Mouse (Mus musculus) thymus, adult 2 months (tissue): Measurements from ENCODE around the gene Pts.

Experiments used
- CTCF ChIP-seq: fragments of 200-500 bp; IDR thresholded peaks from 2 replicates; pipeline ENCODE4 v1.5.1; 2012; ENCODE audit warnings: mild to moderate bottlenecking, control low read depth, low read length, moderate library complexity, borderline replicate concordance; ENCODE audit not compliant: control insufficient read depth, poor library complexity, insufficient read depth; ENCODE audit errors: extremely low read depth
- POLR2A ChIP-seq: fragments of 200-500 bp; IDR thresholded peaks from 2 replicates; pipeline ENCODE4 v1.6.1; 2012; ENCODE audit warnings: mild to moderate bottlenecking, low read length, control low read depth, moderate library complexity; ENCODE audit not compliant: control insufficient read depth, poor library complexity, insufficient read depth; ENCODE audit errors: extremely low read depth

- TF ChIP-seq CTCF = no peak
- no peak for TF ChIP-seq POLR2A
These were observed 6.0 kb downstream of the Pts start for GRCm38 (mm10) chr9:50522574-50522973.
